Mouse (Mus musculus): Measurements from ENCODE around the gene Tril. TPM values are rescaled to one million over a fixed set of nuclear protein-coding genes. Genes with fewer than 3 reads are reported as not detected.

The Tril gene
- polyA plus RNA-seq (2017; shearing (Covaris generic)): not detected

DNA sequence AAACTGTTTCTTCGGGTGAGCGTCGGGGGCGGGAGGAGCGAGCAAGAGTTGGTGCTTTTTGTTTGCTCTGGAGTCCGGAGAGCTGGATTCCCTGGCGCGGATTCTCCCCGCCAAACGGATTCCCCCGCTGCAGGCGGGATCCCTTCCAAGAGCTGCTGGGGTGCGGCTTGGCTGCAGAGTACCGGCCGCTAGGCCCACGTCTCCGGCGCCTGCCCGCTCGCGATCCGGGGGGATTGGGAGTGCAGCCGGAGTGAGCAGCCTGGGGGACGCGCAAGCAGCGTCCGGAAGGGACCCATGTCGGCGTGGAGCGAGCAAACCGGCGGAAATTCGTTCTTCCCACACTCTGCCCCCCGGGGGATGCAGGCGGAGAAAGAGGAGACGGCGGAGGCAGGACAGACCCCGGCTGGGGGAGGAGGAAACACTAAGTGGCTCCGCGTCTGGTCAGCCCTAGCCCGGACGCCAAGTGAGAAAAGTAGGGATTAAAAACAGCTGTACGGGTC is at the start of gene Tril:
Gene Tril (minus strand): TSS at position 345 of the 500 bp plus-strand sequence.

Other genes with a start within 250 kb of the Tril start
- not detected for gene Cpvl, start 157.8 kb upstream of the Tril start, polyA plus RNA-seq (2017; shearing (Covaris generic))
- 22.0 TPM for gene Chn2, start 218.7 kb upstream of the Tril start, polyA plus RNA-seq (2017; shearing (Covaris generic))